Mouse (Mus musculus): Measurements from ENCODE around the gene Inpp4b. TPM values are rescaled to one million over a fixed set of nuclear protein-coding genes. Genes with fewer than 3 reads are reported as not detected.

The Inpp4b gene
- polyA plus RNA-seq, 1 experiment from 2014 or later = 5.0 TPM

GRCm38 (mm10) chr8:81815551-81815950 is 473.2 kb downstream of the Inpp4b start:
- no peak for DNase-seq (ENCODE audit: extremely low spot score, low spot score)
- H3K9me3 ChIP-seq = no peaks in the 10 kb centered on the region
- H3K36me3 ChIP-seq (replicated peaks) = no peaks in the 10 kb centered on the region
- 58% methylated on average over 4 of the region's 4 CpGs for WGBS
- H3K27ac ChIP-seq = no peak overlapping the region
- H3K27me3 ChIP-seq (ENCODE audit: poor library complexity, severe bottlenecking) = peaks cover 16% of the 10 kb centered on the region; the same call in 1 of the 2 replicates
- H3K4me3 ChIP-seq = no peak overlapping the region
- peaks cover 23% of the 10 kb centered on the region for H3K4me1 ChIP-seq

DNA sequence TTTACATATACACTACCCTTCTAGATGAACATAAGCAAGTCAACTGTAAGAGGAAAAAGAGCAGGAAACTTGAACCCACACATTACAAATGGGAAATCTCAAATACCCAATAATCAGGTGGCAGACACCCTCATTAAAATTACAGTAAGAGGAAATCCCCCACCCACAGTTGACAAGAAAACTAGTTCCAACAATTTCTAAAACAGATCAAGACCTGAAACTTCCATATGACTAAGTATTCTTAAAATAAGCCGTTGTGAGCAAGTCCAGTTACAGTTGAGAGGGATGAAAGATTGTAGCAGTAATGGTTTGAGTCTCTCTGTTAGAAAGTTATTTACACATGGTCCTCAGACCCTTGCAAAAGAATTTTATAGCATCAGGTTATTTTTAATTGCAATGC is 480.8 kb downstream of the Inpp4b start:
- H3K36me3 ChIP-seq (replicated peaks) = no peaks in the 10 kb centered on the region
- 95% methylated on average over 1 of the region's 1 CpGs for WGBS
- H3K9me3 ChIP-seq = no peaks in the 10 kb centered on the region
- no peaks in the 10 kb centered on the region for H3K27me3 ChIP-seq (ENCODE audit: poor library complexity, severe bottlenecking)
- DNase-seq (ENCODE audit: extremely low spot score, low spot score) = no peak
- no peak overlapping the region for H3K27ac ChIP-seq
- no peak overlapping the region for H3K4me3 ChIP-seq
- H3K4me1 ChIP-seq = no peaks in the 10 kb centered on the region

GRCm38 (mm10) chr8:81824975-81825374 is 482.6 kb downstream of the Inpp4b start:
- Histone ChIP-seq H3K27me3 (ENCODE audit: poor library complexity, severe bottlenecking) (no peaks in the 10 kb centered on the region), H3K36me3 (replicated peaks) (no peaks in the 10 kb centered on the region), H3K4me1 (no peaks in the 10 kb centered on the region), H3K4me3 (no peak overlapping the region), H3K27ac (no peak overlapping the region), H3K9me3 (no peaks in the 10 kb centered on the region)
- 61% methylated on average over 2 of the region's 2 CpGs for WGBS
- no peak for DNase-seq (ENCODE audit: extremely low spot score, low spot score)

DNA sequence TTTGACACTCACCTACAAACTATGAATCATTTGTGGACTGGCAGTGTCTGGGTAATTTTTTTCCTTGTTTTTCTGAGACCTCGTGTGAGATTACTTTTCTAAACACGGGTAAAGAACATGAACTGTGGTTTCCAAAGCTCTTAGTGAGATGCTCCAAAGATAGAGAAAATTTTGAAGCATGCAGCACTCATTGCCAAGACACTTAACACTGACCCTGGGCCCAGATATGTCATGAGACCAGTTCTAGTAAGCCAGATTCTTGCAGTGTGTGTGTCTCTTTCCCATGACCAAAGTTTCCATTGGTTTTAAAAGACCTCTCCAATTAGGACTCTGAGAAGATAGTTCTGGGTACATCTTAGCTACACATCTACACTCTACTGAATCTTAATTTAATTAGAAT is 484.1 kb downstream of the Inpp4b start:
- no peak overlapping the region for H3K4me3 ChIP-seq

DNA sequence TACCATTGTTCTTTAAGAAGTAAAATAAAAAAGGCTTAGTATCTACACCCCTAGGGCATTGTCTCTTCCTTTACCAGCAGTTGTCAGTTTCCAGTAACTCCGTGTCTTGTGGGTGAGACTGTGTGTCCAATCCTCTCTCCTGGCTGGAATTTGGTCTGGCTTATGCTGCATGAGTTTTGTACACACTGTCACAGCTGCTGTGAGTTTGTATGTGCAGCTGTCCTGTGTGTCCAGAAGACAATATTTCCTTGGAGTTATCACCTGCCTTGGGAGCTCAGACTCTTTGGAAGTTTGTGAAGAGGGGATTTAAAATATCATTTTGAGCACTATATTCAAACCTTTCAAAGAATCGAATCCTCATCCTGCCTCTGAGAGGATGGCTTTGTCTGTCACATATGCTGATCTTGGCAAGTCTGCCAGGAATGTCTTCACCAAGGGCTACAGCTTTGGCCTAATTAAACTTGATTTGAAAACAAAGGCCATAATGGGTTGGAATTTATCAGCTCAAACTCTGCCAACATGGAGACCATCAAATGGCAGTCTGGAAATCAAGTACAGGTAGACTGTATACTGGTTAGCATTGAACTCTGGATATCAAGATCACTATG is 485.1 kb downstream of the Inpp4b start:
- Histone ChIP-seq H3K27ac (no peak overlapping the region), H3K9me3 (no peaks in the 10 kb centered on the region), H3K4me1 (no peaks in the 10 kb centered on the region), H3K36me3 (replicated peaks) (no peaks in the 10 kb centered on the region), H3K27me3 (ENCODE audit: poor library complexity, severe bottlenecking) (no peaks in the 10 kb centered on the region), H3K4me3 (no peak overlapping the region)
- WGBS = 85% methylated on average over 2 of the region's 2 CpGs
- no peak for DNase-seq (ENCODE audit: extremely low spot score, low spot score)

More for the DNA sequence above, 484.1 kb downstream of the Inpp4b start:
- WGBS = 80% methylated on average over 2 of the region's 2 CpGs
- no peaks in the 10 kb centered on the region for H3K27me3 ChIP-seq (ENCODE audit: poor library complexity, severe bottlenecking)
- no peak for DNase-seq (ENCODE audit: extremely low spot score, low spot score)
- no peaks in the 10 kb centered on the region for H3K36me3 ChIP-seq (replicated peaks)
- H3K9me3 ChIP-seq = no peaks in the 10 kb centered on the region
- no peaks in the 10 kb centered on the region for H3K4me1 ChIP-seq
- H3K27ac ChIP-seq = no peak overlapping the region

DNA sequence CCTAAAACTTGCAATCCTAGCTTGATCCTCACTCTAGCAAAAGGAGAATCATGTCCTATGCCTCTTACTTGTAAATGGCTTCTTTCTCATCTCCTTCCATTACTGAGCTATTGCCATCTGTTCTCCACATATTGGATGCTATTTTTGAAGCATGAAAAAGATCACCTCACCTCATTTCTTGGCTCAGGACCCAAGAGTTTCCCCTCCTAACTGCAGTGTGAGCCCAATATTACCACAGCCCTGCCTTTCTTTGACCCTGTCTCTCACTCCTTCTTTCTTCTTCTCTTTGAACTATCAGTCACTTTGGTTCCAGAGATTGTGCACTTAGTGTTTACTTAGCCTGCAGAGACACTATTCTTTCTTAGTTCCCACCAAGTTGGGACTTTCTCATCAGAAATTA is 489.1 kb downstream of the Inpp4b start:
- no peaks in the 10 kb centered on the region for H3K36me3 ChIP-seq (replicated peaks)
- no peak overlapping the region for H3K4me3 ChIP-seq
- DNase-seq (ENCODE audit: extremely low spot score, low spot score) = no peak
- no peaks in the 10 kb centered on the region for H3K4me1 ChIP-seq
- H3K9me3 ChIP-seq = no peaks in the 10 kb centered on the region
- H3K27ac ChIP-seq = no peak overlapping the region
- H3K27me3 ChIP-seq (ENCODE audit: poor library complexity, severe bottlenecking) = no peaks in the 10 kb centered on the region

- Histone ChIP-seq H3K36me3 (replicated peaks) (no peaks in the 10 kb centered on the region), H3K4me3 (no peak overlapping the region), H3K9me3 (no peaks in the 10 kb centered on the region), H3K4me1 (no peaks in the 10 kb centered on the region), H3K27ac (no peak overlapping the region), H3K27me3 (ENCODE audit: poor library complexity, severe bottlenecking) (no peaks in the 10 kb centered on the region)
- no peak for DNase-seq (ENCODE audit: extremely low spot score, low spot score)
These were observed 491.5 kb downstream of the Inpp4b start for GRCm38 (mm10) chr8:81833852-81834251.

DNA sequence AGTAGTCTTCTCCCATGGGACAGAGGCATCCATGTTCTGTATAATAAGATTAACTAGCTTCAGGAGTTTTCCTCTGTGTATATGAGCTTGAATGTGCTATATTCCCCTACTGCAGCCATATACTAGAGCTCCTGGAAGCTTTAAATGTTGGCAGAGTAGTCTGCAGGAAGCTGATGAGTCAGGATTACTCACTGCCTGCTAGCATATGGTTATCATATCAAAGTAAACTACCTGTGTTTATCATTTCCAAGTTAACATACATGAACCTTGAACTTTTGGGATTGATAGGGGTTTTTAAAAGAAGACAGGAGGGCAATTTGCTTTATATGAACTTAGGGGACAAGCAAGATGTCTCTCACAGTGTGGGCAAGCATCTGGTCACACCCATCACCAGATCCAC is 498.2 kb downstream of the Inpp4b start:
- H3K27ac ChIP-seq = no peak overlapping the region
- H3K9me3 ChIP-seq = no peaks in the 10 kb centered on the region
- H3K4me3 ChIP-seq = no peak overlapping the region
- no peaks in the 10 kb centered on the region for H3K4me1 ChIP-seq
- DNase-seq (ENCODE audit: extremely low spot score, low spot score) = no peak
- no peaks in the 10 kb centered on the region for H3K27me3 ChIP-seq (ENCODE audit: poor library complexity, severe bottlenecking)
- no peaks in the 10 kb centered on the region for H3K36me3 ChIP-seq (replicated peaks)

DNA sequence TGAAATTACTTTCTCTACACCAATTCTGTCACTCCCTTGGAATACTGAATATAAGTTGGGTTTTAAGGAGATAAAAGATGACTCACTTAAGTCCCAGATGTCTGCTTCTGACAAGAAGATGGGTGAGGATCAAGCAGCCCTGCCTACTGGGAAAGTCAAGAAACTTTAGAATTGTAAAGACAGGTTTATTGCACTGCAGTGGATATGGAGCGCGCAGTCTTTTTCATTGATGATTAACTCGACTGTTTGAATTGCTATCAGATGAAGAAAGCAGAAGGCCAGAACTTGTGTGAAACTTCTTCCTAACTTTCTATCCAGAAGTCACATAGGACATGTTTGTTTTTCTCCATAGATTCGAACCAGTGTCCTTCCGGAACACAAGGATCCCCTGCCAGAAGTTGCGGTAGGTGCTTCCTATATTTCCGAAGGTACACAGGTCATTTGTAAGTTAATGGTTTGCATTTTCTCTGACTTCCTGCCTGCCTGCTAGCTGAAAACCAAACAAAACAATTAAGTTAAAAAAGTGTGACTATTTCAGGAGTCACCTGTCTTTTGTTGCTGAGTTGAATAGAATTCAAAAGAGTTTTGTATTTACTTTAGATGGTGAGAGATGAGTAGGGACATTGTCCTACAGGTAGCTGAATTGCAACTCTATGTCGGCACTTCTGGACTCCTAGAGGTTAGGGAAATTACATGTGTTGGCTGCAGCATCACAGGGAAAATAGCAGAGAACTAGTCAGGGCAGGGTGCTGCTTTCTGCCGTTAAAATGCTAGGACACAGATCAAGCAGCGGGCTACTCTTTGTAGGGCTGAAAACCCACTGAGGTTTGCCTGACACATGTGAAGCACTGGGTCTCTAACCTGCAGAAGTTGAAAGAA is 502.0 kb downstream of the Inpp4b start:
- Histone ChIP-seq H3K4me3 (no peak overlapping the region), H3K27me3 (ENCODE audit: poor library complexity, severe bottlenecking) (no peaks in the 10 kb centered on the region), H3K4me1 (no peaks in the 10 kb centered on the region), H3K9me3 (no peaks in the 10 kb centered on the region), H3K36me3 (replicated peaks) (no peaks in the 10 kb centered on the region), H3K27ac (no peak overlapping the region)
- 93% methylated on average over 10 of the region's 10 CpGs for WGBS
- DNase-seq (ENCODE audit: extremely low spot score, low spot score) = no peak

GRCm38 (mm10) chr8:81847929-81848328 is 505.6 kb downstream of the Inpp4b start:
- no peaks in the 10 kb centered on the region for H3K9me3 ChIP-seq
- WGBS = 97% methylated on average over 2 of the region's 2 CpGs
- no peaks in the 10 kb centered on the region for H3K4me1 ChIP-seq
- H3K27ac ChIP-seq = no peak overlapping the region
- no peak overlapping the region for H3K4me3 ChIP-seq
- H3K27me3 ChIP-seq (ENCODE audit: poor library complexity, severe bottlenecking) = no peaks in the 10 kb centered on the region
- no peak for DNase-seq (ENCODE audit: extremely low spot score, low spot score)
- H3K36me3 ChIP-seq (replicated peaks) = no peaks in the 10 kb centered on the region

- no peak for DNase-seq (ENCODE audit: extremely low spot score, low spot score)
- H3K36me3 ChIP-seq (replicated peaks) = no peaks in the 10 kb centered on the region
- H3K4me1 ChIP-seq = no peaks in the 10 kb centered on the region
- 88% methylated on average over 1 of the region's 1 CpGs for WGBS
- H3K27me3 ChIP-seq (ENCODE audit: poor library complexity, severe bottlenecking) = no peaks in the 10 kb centered on the region
- no peak overlapping the region for H3K27ac ChIP-seq
- H3K4me3 ChIP-seq = no peak overlapping the region
- no peaks in the 10 kb centered on the region for H3K9me3 ChIP-seq
These were observed 507.6 kb downstream of the Inpp4b start for GRCm38 (mm10) chr8:81849976-81850375.

- Histone ChIP-seq H3K4me3 (no peak overlapping the region), H3K27me3 (ENCODE audit: poor library complexity, severe bottlenecking) (no peaks in the 10 kb centered on the region), H3K4me1 (no peaks in the 10 kb centered on the region), H3K27ac (no peak overlapping the region), H3K9me3 (no peaks in the 10 kb centered on the region), H3K36me3 (replicated peaks) (no peaks in the 10 kb centered on the region)
- no peak for DNase-seq (ENCODE audit: extremely low spot score, low spot score)
- WGBS = 90% methylated on average over 4 of the region's 4 CpGs
These were observed 510.8 kb downstream of the Inpp4b start for GRCm38 (mm10) chr8:81853184-81853583.

- no peaks in the 10 kb centered on the region for H3K36me3 ChIP-seq (replicated peaks)
- DNase-seq (ENCODE audit: extremely low spot score, low spot score) = no peak
- H3K27me3 ChIP-seq (ENCODE audit: poor library complexity, severe bottlenecking) = no peaks in the 10 kb centered on the region
- 86% methylated on average over 8 of the region's 8 CpGs for WGBS
- no peaks in the 10 kb centered on the region for H3K9me3 ChIP-seq
- no peaks in the 10 kb centered on the region for H3K4me1 ChIP-seq
- H3K27ac ChIP-seq = no peak overlapping the region
- no peak overlapping the region for H3K4me3 ChIP-seq
These were observed 512.2 kb downstream of the Inpp4b start for GRCm38 (mm10) chr8:81854543-81854942.

Measured in forebrain, embryonic 10.5 days (tissue).